Mouse (Mus musculus): ENCODE data around the gene Stoml3.

DNA sequence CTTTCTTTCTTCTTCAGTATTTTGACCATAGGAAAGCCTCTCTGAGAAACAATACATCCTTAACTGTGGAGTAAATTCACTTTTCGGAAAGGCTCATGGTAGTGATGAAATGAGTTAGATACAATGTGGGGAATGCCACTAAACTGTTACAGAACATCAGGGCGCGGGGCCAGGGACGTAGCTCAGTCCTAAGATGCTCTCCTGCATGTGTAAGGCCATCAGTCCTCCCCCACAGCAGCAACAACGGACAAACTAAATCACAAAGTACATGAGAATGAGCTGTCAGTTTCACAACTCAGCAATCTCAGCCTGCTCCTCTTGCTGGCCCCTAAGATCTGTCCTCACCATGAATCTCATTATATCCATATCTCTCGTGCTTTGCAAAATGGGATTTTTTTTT, 33.9 kb upstream of the Stoml3 start:
- no peak for TF ChIP-seq CTCF (IDR thresholded peaks at IDR 0.05; ENCODE audit: low read depth)
- TF ChIP-seq EP300 (IDR thresholded peaks at IDR 0.05; ENCODE audit: low read depth) = no peak
